Mouse (Mus musculus) erythroid progenitor cell, adult 5-6 weeks (primary cell): ENCODE results near the gene Snx27. TPM values are rescaled to one million over a fixed set of nuclear protein-coding genes. Genes with fewer than 3 reads are reported as not detected.

ENCODE experiments used
- ATAC-seq: replicated peaks from 2 replicates; pipeline ENCODE4 v1.8.0; 2016; ENCODE audit warnings: moderate number of reproducible peaks, mild to moderate bottlenecking, moderate TSS enrichment, inconsistent platforms; ENCODE audit not compliant: poor library complexity, low FRiP score, severe bottlenecking
- total RNA-seq, 2 experiments: library from RNA; stranded (forward) in 1 of 2; stranded (reverse) in 1 of 2; fragments of 150-400 nt in 1 of 2; fragments of 186-747, 209-891 nt in 1 of 2; gene quantifications; 2 replicates each; pipeline versions ENCODE4 v1.2.3 to v1.2.4; 2015 to 2017; ENCODE audit warnings: low replicate concordance in 2 of 2

Snx27 gene
- 14.8 and 27.2 TPM in 2 replicates for total RNA-seq (2015; ENCODE audit: low replicate concordance)
- total RNA-seq (2017; ENCODE audit: low replicate concordance): 10.0 and 11.8 TPM in 2 replicates

GRCm38 (mm10) chr3:94582456-94582891 is at the start of gene Snx27:
Snx27 (minus strand) TSS chr3:94582716.
- peak; percentile 91 for ATAC-seq

- ATAC-seq: no peak
Observed at GRCm38 (mm10) chr3:94629876-94630275, 47.4 kb upstream of the Snx27 start.

GRCm38 (mm10) chr3:94628712-94629111 is 46.2 kb upstream of the Snx27 start:
- ATAC-seq: no peak

GRCm38 (mm10) chr3:94624281-94624680 is 41.8 kb upstream of the Snx27 start:
- ATAC-seq: no peak

GRCm38 (mm10) chr3:94622550-94622949 is 40.0 kb upstream of the Snx27 start:
- ATAC-seq: no peak

- ATAC-seq: peak; percentile 58; the same call in 1 of the 2 replicates
Observed at GRCm38 (mm10) chr3:94621740-94622507, 39.4 kb upstream of the Snx27 start.

GRCm38 (mm10) chr3:94616717-94617116 is 34.2 kb upstream of the Snx27 start:
- ATAC-seq: peak; percentile 65

DNA sequence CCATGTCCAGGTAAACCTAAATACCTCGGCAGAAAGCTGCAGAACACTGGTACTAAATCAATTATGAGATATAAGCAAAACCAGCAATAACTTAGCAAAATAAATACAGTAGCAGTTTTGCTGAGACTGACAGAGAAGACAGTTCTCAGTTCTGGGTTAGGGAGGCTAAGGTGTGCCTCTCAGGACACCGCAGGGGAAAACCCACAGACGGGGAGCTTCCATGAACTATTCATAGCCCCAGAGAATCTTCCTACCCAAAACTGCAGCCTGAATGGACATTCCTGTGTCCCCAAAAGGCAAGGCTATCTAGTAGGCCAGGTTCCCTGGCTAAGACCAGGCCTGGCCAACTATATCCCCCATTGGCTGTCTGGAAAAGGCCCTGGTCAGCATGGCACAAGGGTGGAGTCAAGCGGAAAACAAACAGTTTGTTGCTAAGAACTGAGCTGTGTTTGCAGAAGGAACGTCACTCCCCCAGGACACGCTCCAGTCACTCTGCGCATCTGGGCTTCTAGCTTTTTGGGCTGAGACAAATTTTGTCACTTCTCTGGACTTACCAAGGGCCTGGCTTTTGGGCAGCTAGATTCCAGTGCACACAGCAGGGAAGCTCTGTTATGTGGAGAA is 30.9 kb upstream of the Snx27 start:
- ATAC-seq: no peak

DNA sequence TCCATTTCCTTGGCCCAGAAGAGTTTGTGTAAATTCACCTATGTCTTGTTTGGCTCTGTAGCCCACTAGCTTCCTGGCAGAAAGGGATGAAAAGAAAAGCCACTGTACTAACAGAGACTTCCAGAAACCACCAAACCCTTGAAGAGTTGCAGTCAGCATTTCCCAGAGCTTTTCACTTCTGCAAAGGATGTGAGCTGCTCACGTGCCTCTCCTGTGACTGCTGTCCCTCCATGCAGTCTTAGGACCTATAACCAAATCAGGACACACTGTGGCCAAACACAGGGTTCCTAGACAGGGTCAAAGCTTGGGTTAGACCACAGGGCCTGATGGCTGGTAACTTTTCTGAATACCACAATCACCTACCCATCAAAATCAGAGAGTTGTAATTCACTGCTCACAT is 29.8 kb upstream of the Snx27 start:
- no peak for ATAC-seq

GRCm38 (mm10) chr3:94611834-94612233 is 29.3 kb upstream of the Snx27 start:
- ATAC-seq: no peak

DNA sequence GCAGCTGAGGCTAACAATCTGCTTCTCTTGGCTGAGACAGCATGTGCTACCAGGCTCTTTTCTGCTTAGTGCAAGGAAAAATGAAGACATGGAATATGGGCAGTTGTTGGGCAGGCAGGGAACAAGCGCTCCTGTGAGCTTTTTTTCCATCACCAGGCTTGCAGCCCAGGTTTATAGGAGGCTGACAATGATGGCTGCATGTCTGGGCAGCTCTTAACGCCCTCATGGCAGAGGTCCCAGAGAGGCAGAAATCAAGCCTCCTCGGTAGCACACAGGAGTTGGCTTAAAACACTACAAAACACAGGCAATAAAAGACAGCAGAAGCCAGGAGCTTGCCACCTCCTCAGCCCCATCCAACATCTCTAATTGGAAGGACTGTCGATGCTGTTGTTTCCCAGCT is 28.8 kb upstream of the Snx27 start:
- ATAC-seq: no peak

- ATAC-seq: no peak
Observed at GRCm38 (mm10) chr3:94610581-94610980, 28.1 kb upstream of the Snx27 start.

DNA sequence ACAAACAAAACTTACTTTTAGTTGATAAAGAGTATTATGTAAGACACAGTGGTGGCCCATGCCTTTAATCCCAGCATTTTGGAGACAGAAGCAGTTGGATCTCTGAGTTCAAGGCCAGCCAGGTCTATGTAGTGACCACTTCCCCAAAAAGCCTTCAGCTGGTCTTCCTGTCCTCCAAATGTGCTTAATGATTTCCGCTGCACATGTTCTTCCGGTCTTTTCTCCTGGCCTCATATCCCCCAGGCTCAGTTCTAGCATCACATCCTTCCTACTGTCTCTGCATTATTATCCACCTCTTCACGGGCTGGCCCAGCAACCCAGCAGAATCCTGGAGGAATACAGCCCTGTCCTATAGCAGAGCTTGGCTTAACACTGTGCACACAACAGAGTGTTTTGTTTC is 27.1 kb upstream of the Snx27 start:
- ATAC-seq: no peak

GRCm38 (mm10) chr3:94601959-94602358 is 19.4 kb upstream of the Snx27 start:
- ATAC-seq: peak; percentile 77; the same call in 1 of the 2 replicates

GRCm38 (mm10) chr3:94597224-94597779 is 14.8 kb upstream of the Snx27 start:
- no peak for ATAC-seq

- ATAC-seq: no peak
Observed at GRCm38 (mm10) chr3:94595871-94596287, 13.4 kb upstream of the Snx27 start.

- no peak for ATAC-seq
Observed at GRCm38 (mm10) chr3:94591066-94591465, 8.6 kb upstream of the Snx27 start.

- no peak for ATAC-seq
Observed at GRCm38 (mm10) chr3:94587962-94588361, 5.4 kb upstream of the Snx27 start.

DNA sequence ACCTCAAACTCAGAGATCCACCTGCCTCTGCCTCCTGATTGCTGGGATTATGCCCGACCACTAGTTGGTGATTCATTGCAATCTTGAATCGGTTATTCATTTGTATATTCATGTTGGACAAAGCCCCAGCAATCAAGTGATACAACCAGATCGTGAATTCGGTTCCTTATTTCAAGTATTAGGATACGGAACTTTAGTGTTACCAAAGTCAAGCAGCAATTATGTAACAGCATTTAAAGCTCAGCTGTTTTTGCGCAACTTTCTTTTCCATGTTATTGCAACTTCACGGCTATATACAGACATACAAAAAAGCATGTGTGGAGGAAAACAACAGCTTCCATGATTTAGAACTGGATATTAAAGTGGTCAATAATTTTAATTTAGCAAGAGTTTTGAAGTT is 428 bp upstream of the Snx27 start:
- no peak for ATAC-seq

DNA sequence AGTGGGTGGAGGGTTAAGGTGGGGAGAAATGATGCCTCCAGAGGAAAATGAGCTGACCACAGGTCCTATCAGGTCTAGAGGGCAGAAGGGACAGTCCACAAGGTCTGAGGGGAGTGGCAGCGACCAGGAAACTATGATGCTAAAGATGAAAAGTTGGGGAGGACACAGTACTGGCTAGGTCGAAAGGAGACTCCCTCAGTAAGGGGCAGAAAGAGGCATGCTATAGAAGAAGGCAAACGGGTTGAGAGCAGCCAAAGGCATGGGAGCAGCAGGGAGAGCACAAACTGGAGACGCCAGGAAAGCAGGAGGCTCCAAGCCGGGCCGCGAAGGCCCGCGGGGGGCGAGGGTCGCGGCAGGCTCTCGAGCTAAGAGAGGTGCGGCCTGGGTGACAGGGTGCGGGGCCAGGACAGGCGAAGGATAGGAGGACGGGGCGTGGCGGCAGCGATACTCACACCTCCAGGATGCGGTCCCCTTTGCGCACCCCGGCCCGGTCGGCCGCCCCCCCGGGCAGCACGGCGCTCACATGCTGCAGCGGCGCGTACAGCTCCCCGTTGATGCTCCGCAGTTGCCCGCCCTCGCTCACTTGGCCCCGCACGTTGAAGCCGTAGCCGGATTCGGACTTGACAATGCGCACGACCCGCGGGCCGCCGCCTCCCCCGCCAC is 592 bp downstream of the Snx27 start:
- peak; percentile 59; the same call in 1 of the 2 replicates for ATAC-seq
